Mouse (Mus musculus): Measurements from ENCODE around the gene Cdhr5. TPM values are rescaled to one million over a fixed set of nuclear protein-coding genes. Genes with fewer than 3 reads are reported as not detected.

The Cdhr5 gene
- polyA plus RNA-seq, 1 experiment = 0.15 TPM

DNA sequence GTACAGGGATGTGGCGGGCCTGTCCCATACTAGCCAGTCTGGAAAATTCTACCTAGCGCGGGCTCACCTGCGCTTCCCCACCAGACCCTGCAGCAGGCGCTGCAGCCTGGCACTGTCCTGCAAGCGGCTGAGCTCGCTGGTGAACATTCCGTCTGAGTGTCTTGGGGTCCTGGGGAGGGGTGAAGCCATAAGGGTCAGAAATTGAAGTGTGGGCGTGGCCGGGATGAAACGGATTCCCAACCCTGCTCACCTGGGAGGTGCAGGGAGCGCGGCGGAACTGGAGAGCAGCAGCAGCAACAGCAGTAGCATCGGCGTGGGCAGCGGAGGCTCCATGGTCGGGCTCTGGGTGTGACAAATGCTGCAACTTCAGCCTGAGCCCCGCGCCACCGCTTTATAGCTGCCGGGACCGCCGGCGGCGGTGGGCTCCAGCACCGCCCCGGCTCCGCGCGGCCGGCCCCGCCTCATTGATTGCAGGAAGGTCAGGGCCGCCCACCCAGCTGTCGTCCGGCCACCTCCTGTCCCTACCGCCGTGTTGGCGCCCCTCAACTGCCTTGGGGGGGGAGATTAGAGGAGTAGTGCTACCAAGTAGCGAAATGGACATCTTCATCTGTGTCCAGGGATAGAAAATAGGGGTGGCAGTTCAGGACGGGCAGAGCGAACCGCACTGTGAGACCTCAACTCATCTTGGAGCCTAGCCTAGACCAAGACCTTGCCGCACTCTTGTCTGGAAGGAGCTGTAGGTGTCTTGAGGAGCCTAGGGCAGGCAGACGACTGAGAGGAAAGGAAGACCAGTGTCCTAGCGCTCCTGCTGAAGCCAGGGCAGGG is 2.4 kb upstream of the Cdhr5 start, which contains the start of gene Sct:
TSS of gene Sct (minus strand) at position 368 of the 825 bp plus-strand sequence.
- no peak for TF ChIP-seq POLR2A (IDR thresholded peaks at IDR 0.05; ENCODE audit: low read depth, low read length)
- TF ChIP-seq CTCF (IDR thresholded peaks at IDR 0.05; ENCODE audit: extremely low read depth, insufficient read depth, insufficient read length, insufficient replicate concordance) = no peak
- H3K27me3 ChIP-seq (ENCODE audit: control insufficient read depth, insufficient read depth, low read length) = peaks cover 5% of the 10 kb centered on the region; the same call in 1 of the 2 replicates
- no peak within 1 kb of the TSS for H3K27ac ChIP-seq (ENCODE audit: insufficient read depth, low read length)
- peaks cover 18% of the 10 kb centered on the region; the same call in 1 of the 2 replicates for H3K4me1 ChIP-seq (ENCODE audit: control insufficient read depth, insufficient read depth, insufficient read length)
- H3K36me3 ChIP-seq (ENCODE audit: control insufficient read depth, insufficient read depth, low read length) = no peaks in the 10 kb centered on the region
- no peak for DNase-seq (ENCODE audit: low read depth in 1 of 2, low spot score in 2 of 2)
- 14% methylated on average over 46 of the region's 46 CpGs for WGBS
- H3K4me3 ChIP-seq (ENCODE audit: extremely low read depth, insufficient read depth, insufficient read length) = no peak within 1 kb of the TSS

DNA sequence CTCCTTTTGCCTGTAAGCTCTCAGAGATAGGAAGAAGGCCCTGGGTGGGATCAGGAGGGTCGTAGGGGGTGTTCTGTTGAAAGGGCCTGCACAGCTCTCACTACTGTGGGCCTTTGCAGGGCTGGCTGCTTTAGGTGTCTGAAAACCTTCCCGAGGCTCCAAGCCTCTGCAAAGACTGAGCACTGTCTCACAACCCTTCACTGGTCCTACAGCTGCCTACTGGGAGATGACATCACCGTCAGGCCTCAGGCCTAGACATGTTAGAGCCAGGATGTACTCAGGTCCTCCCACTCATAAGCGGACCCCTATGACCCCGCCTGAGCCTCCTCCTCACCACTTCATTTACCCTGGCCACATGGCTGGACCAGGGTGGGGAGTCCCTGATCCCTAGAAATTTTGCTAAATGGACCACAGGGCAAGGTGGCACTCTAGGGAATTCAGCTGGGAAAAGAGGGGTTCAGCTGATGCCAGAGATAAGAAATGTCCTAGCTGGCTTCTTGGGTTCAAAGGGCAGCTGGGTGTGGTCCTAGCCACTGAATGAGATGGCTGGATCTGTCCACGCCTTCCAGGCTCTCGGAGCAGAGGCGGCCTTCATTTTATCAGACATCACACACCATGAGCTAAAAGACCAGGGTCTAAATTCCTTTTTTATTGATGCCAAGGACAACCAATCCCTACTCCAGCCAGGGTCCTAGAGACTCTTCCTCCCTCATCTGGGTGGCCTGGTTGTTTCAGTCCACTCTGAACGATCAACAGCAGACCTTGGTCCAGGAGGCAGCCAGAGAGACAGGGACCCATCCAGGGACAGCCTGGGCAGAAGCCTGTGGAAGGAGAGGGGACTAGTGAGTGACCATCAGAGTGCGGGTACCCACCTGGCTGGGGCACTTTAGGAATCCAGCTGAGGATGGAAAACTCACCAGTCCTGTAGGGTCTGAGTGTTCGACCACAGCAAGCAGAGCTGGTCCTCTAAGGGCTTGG is 1.4 kb upstream of the Cdhr5 start:
- Histone ChIP-seq H3K4me3 (ENCODE audit: extremely low read depth, insufficient read depth, insufficient read length) (no peak overlapping the region), H3K27me3 (ENCODE audit: control insufficient read depth, insufficient read depth, low read length) (peaks cover 5% of the 10 kb centered on the region; the same call in 1 of the 2 replicates), H3K27ac (ENCODE audit: insufficient read depth, low read length) (no peak overlapping the region), H3K4me1 (ENCODE audit: control insufficient read depth, insufficient read depth, insufficient read length) (peaks cover 18% of the 10 kb centered on the region; the same call in 1 of the 2 replicates), H3K36me3 (ENCODE audit: control insufficient read depth, insufficient read depth, low read length) (no peaks in the 10 kb centered on the region)
- 90% methylated on average over 11 of the region's 11 CpGs for WGBS
- TF ChIP-seq CTCF (IDR thresholded peaks at IDR 0.05; ENCODE audit: extremely low read depth, insufficient read depth, insufficient read length, insufficient replicate concordance) (no peak), POLR2A (IDR thresholded peaks at IDR 0.05; ENCODE audit: low read depth, low read length) (no peak)
- DNase-seq (ENCODE audit: low read depth in 1 of 2, low spot score in 2 of 2) = no peak

DNA sequence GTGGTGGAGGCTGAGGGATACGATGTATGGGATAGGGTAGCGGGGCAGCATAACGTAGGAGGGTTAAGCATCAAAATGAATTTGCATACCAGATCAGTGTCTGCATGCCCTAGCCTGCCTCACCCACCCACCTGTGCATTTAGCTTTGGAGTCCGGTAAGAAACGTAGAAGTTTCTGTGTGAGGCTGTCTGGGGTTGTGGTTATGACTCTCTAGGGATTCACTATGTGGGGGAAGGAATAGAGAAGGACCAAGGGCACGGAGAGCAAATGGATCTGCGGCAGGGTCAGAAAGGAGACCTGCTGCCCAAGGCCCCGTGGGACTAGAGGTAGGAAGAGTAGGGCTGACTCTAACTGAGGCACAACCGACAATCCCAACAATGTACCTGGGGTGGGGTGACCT is 1.2 kb downstream of the Cdhr5 start:
- peaks cover 18% of the 10 kb centered on the region; the same call in 1 of the 2 replicates for H3K4me1 ChIP-seq (ENCODE audit: control insufficient read depth, insufficient read depth, insufficient read length)

DNA sequence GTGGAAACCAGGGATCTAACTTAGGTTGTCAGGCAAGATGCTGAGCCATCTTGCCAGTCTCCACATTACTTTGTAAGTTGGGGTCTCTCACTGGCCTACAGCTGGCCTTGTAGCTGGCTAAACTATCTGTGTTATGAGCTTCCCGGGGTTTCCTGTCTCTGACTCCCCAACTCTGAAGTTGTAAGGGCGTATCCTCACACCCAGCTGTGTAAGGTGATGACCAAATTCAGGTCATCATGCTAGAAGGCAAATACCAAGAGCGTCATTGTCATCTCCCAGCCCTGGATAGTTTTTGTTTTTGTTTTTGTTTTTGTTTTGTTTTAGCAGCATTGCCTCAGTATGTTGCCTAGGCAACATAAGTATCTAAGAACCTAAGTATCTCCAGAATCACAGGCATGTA is 6.0 kb downstream of the Cdhr5 start:
- TF ChIP-seq CTCF (IDR thresholded peaks at IDR 0.05; ENCODE audit: extremely low read depth, insufficient read depth, insufficient read length, insufficient replicate concordance) (no peak), POLR2A (IDR thresholded peaks at IDR 0.05; ENCODE audit: low read depth, low read length) (no peak)
- Histone ChIP-seq H3K36me3 (ENCODE audit: control insufficient read depth, insufficient read depth, low read length) (no peaks in the 10 kb centered on the region), H3K27me3 (ENCODE audit: control insufficient read depth, insufficient read depth, low read length) (0 out of 2 replicates have a peak, but pooled peaks cover 2% of the 10 kb centered on the region), H3K4me1 (ENCODE audit: control insufficient read depth, insufficient read depth, insufficient read length) (peaks cover 13% of the 10 kb centered on the region), H3K27ac (ENCODE audit: insufficient read depth, low read length) (no peak overlapping the region), H3K4me3 (ENCODE audit: extremely low read depth, insufficient read depth, insufficient read length) (no peak overlapping the region)
- DNase-seq (ENCODE audit: low read depth in 1 of 2, low spot score in 2 of 2) = no peak
- 87% methylated on average over 3 of the region's 3 CpGs for WGBS

More for the DNA sequence above, 1.2 kb downstream of the Cdhr5 start:
- WGBS = 56% methylated on average over 9 of the region's 9 CpGs
- Histone ChIP-seq H3K36me3 (ENCODE audit: control insufficient read depth, insufficient read depth, low read length) (no peaks in the 10 kb centered on the region), H3K27ac (ENCODE audit: insufficient read depth, low read length) (no peak overlapping the region), H3K27me3 (ENCODE audit: control insufficient read depth, insufficient read depth, low read length) (peaks cover 7% of the 10 kb centered on the region; the same call in 1 of the 2 replicates), H3K4me3 (ENCODE audit: extremely low read depth, insufficient read depth, insufficient read length) (no peak overlapping the region)
- no peak for DNase-seq (ENCODE audit: low read depth in 1 of 2, low spot score in 2 of 2)
- no peak for TF ChIP-seq POLR2A (IDR thresholded peaks at IDR 0.05; ENCODE audit: low read depth, low read length)
- no peak for TF ChIP-seq CTCF (IDR thresholded peaks at IDR 0.05; ENCODE audit: extremely low read depth, insufficient read depth, insufficient read length, insufficient replicate concordance)

DNA sequence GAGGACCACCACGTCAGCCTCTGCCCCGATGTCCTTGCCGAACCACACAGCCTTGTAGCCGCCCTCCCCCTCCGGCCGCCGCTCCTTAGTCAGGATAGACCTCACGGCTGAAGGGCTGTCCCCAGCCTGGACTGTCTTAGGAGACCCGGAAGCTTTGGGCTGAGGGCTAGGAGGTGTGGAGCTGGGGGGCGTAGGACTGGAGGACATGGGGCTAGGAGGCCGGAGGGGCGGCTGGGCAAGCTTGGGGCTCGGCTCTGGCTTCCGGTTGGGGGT is 7.4 kb downstream of the Cdhr5 start:
- H3K27ac ChIP-seq (ENCODE audit: insufficient read depth, low read length) = peak overlapping the region; percentile 27; the same call in 1 of the 2 replicates
- no peaks in the 10 kb centered on the region for H3K36me3 ChIP-seq (ENCODE audit: control insufficient read depth, insufficient read depth, low read length)
- 56% methylated on average over 14 of the region's 14 CpGs for WGBS
- 0 out of 2 replicates have a peak, but pooled peaks cover 2% of the 10 kb centered on the region for H3K27me3 ChIP-seq (ENCODE audit: control insufficient read depth, insufficient read depth, low read length)
- peaks cover 17% of the 10 kb centered on the region for H3K4me1 ChIP-seq (ENCODE audit: control insufficient read depth, insufficient read depth, insufficient read length)
- TF ChIP-seq CTCF (IDR thresholded peaks at IDR 0.05; ENCODE audit: extremely low read depth, insufficient read depth, insufficient read length, insufficient replicate concordance) (no peak), POLR2A (IDR thresholded peaks at IDR 0.05; ENCODE audit: low read depth, low read length) (no peak)
- H3K4me3 ChIP-seq (ENCODE audit: extremely low read depth, insufficient read depth, insufficient read length) = peak overlapping the region; percentile 32; the same call in 1 of the 2 replicates
- no peak for DNase-seq (ENCODE audit: low read depth in 1 of 2, low spot score in 2 of 2)

DNA sequence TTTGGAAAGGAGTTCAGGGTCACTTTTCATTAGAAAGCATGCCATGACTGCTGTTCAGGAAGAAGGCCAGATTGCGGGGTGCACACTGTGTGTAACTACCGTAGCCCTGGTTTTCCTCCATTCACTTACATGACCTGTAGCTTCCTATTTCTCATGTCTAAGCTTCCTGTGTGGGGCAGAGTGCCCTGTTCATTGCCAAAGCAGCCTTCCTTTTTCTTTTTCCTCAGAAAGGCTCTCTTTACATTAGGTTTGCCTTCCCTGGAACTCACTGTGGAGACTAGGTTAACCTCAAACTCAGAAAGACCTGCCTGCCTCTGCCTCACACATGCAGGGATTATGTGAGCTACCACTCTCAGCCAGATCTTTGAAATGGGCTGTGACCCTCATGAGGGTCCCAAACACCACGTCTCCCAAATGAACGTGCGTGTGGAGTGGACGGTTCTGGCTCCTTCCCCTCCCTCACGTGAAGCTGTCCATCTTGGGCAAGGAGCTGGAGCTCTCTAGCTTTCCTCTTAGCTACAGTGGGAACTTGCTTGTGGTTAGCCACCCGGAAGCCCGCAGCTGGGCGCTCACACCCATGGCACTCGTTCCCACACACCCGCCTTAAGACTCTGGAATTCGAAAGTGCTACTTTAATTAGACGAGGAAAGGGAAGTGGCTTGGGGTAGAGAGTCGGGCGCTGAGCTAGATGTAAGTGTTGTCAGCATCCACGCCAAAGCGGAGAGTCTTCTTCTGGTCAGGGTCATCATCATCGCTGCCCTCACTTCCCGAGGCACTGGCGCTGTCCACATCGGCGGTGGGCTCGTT is 7.9 kb downstream of the Cdhr5 start:
- TF ChIP-seq POLR2A (IDR thresholded peaks at IDR 0.05; ENCODE audit: low read depth, low read length) (no peak), CTCF (IDR thresholded peaks at IDR 0.05; ENCODE audit: extremely low read depth, insufficient read depth, insufficient read length, insufficient replicate concordance) (no peak)
- Histone ChIP-seq H3K4me1 (ENCODE audit: control insufficient read depth, insufficient read depth, insufficient read length) (peaks cover 17% of the 10 kb centered on the region), H3K27ac (ENCODE audit: insufficient read depth, low read length) (peak overlapping the region; percentile 44; the same call in 1 of the 2 replicates), H3K27me3 (ENCODE audit: control insufficient read depth, insufficient read depth, low read length) (0 out of 2 replicates have a peak, but pooled peaks cover 2% of the 10 kb centered on the region), H3K4me3 (ENCODE audit: extremely low read depth, insufficient read depth, insufficient read length) (peak overlapping the region; percentile 32; the same call in 1 of the 2 replicates), H3K36me3 (ENCODE audit: control insufficient read depth, insufficient read depth, low read length) (peaks cover 4% of the 10 kb centered on the region)
- DNase-seq (ENCODE audit: low read depth in 1 of 2, low spot score in 2 of 2) = no peak
- 10% methylated on average over 24 of the region's 24 CpGs for WGBS
